Comparison of ENCODE assay signal across 8 mouse cellular contexts in genomic region chr11:58994337-58994826, GRCm38 (mm10). TPM values are rescaled to one million over a fixed set of nuclear protein-coding genes. Genes with fewer than 3 reads are reported as not detected.
DNase-seq lines count a peak whose midpoint lies in the region; ATAC-seq lines count a peak whose summit lies in the region.

No protein-coding gene starts in this region.

- ATAC-seq in CD4-positive, CD25-positive, alpha-beta regulatory T cell, adult 4 months, result no peak
- ATAC-seq in hindbrain, embryonic 14.5 days (ENCODE audit: low FRiP score), result peak; percentile 72
- peak; percentile 68 for ATAC-seq in midbrain, embryonic 15.5 days (replicated peaks)

- H3K27me3 ChIP-seq in embryonic facial prominence, embryonic 10.5 days (replicated peaks; ENCODE audit: low read depth, poor library complexity, severe bottlenecking), result peaks cover 55% of the 10 kb centered on the region
- peaks cover 8% of the 10 kb centered on the region; the same call in 1 of the 2 replicates for H3K27me3 ChIP-seq in hindbrain, embryonic 14.5 days (ENCODE audit: control insufficient read depth, insufficient read depth, low read length)
- peaks cover 11% of the 10 kb centered on the region for H3K27me3 ChIP-seq in midbrain, embryonic 15.5 days (replicated peaks)

- peak; percentile 60 for DNase-seq in CD4-positive, CD25-positive, alpha-beta regulatory T cell, adult 2 months (ENCODE audit: low read depth, low spot score)
- peak; percentile 81 for DNase-seq in Muller cell, postnatal 12 days (ENCODE audit: inconsistent ontology term)
- DNase-seq in embryonic facial prominence, embryonic 10.5 days (ENCODE audit: low spot score), result peak; percentile 84
- peak; percentile 55 for DNase-seq in hindbrain, embryonic 14.5 days (ENCODE audit: low spot score)
- DNase-seq in liver, result peak; percentile 86
- DNase-seq in testis, postnatal 14 days (ENCODE audit: low spot score), result peak; percentile 63

- H3K4me2 ChIP-seq in hindbrain, embryonic 14.5 days (replicated peaks), result peak overlapping the region; percentile 67
- H3K4me2 ChIP-seq in midbrain, embryonic 15.5 days, result peak overlapping the region; percentile 69

- H3K9ac ChIP-seq in hindbrain, embryonic 14.5 days, result peak overlapping the region; percentile 65
- H3K9ac ChIP-seq in midbrain, embryonic 15.5 days, result peak overlapping the region; percentile 34

- no peaks in the 10 kb centered on the region for H3K9me3 ChIP-seq in embryonic facial prominence, embryonic 10.5 days
- H3K9me3 ChIP-seq in hindbrain, embryonic 14.5 days (ENCODE audit: control insufficient read depth, low read length), result no peaks in the 10 kb centered on the region
- no peaks in the 10 kb centered on the region for H3K9me3 ChIP-seq in midbrain, embryonic 15.5 days

- WGBS in embryonic facial prominence, embryonic 10.5 days, result under 1% methylated on average over 35 of the region's 35 CpGs
- WGBS in hindbrain, embryonic 14.5 days, result 1% methylated on average over 30 of the region's 35 CpGs
- WGBS in midbrain, embryonic 15.5 days, result under 1% methylated on average over 35 of the region's 35 CpGs

- H3K36me3 ChIP-seq in embryonic facial prominence, embryonic 10.5 days (replicated peaks), result peaks cover 15% of the 10 kb centered on the region
- H3K36me3 ChIP-seq in hindbrain, embryonic 14.5 days (replicated peaks; ENCODE audit: control insufficient read depth, insufficient read depth), result peaks cover 26% of the 10 kb centered on the region
- H3K36me3 ChIP-seq in midbrain, embryonic 15.5 days (replicated peaks), result peaks cover 10% of the 10 kb centered on the region; the same call in 1 of the 2 replicates

- peak overlapping the region; percentile 54 for H3K4me3 ChIP-seq in embryonic facial prominence, embryonic 10.5 days
- H3K4me3 ChIP-seq in hindbrain, embryonic 14.5 days (replicated peaks; ENCODE audit: low read length), result peak overlapping the region; percentile 40
- H3K4me3 ChIP-seq in midbrain, embryonic 15.5 days, result peak overlapping the region; percentile 41

- no peak overlapping the region for H3K27ac ChIP-seq in embryonic facial prominence, embryonic 10.5 days (replicated peaks)
- no peak overlapping the region for H3K27ac ChIP-seq in hindbrain, embryonic 14.5 days
- H3K27ac ChIP-seq in midbrain, embryonic 15.5 days, result no peak overlapping the region

- peaks cover 16% of the 10 kb centered on the region for H3K4me1 ChIP-seq in embryonic facial prominence, embryonic 10.5 days
- H3K4me1 ChIP-seq in hindbrain, embryonic 14.5 days (replicated peaks; ENCODE audit: control insufficient read depth, insufficient read depth, low read length), result 0 out of 2 replicates have a peak, but pooled peaks cover 3% of the 10 kb centered on the region
- no peaks in the 10 kb centered on the region for H3K4me1 ChIP-seq in midbrain, embryonic 15.5 days

RNA-seq across cellular contexts. Expression of gene Trim11, which starts 16.5 kb away (rescaled TPM):
- 10 to 100 TPM; 23.7 to 27.1 TPM for polyA plus RNA-seq in CD4-positive, CD25-positive, alpha-beta regulatory T cell, adult 4 months (2017; shearing (Covaris generic))
- polyA plus RNA-seq in embryonic facial prominence, embryonic 10.5 days (2016; fragmentation: Nextera tagmentation; extraction: Ambion mirVana), result 19.0 and 19.1 TPM in 2 replicates
- 18.9 and 22.1 TPM in 2 replicates for polyA plus RNA-seq in hindbrain, embryonic 14.5 days (2014; fragmentation: Nextera tagmentation; extraction: Ambion mirVana)
- polyA plus RNA-seq in midbrain, embryonic 15.5 days (2015; fragmentation: Nextera tagmentation; extraction: Ambion mirVana), result 22.1 and 24.1 TPM in 2 replicates

RNA-seq across cellular contexts. Expression of gene Hist3h2a, which starts 39.9 kb away (rescaled TPM):
- polyA plus RNA-seq in CD4-positive, CD25-positive, alpha-beta regulatory T cell, adult 4 months (2017; shearing (Covaris generic)), result 10 to 100 TPM in 1 of 2 experiments, 1 to 10 TPM in 1; 9.6 to 10.3 TPM
- polyA plus RNA-seq in embryonic facial prominence, embryonic 10.5 days (2016; fragmentation: Nextera tagmentation; extraction: Ambion mirVana), result 17.8 and 19.0 TPM in 2 replicates
- polyA plus RNA-seq in hindbrain, embryonic 14.5 days (2014; fragmentation: Nextera tagmentation; extraction: Ambion mirVana), result 86.9 and 94.9 TPM in 2 replicates
- polyA plus RNA-seq in midbrain, embryonic 15.5 days (2015; fragmentation: Nextera tagmentation; extraction: Ambion mirVana), result 119 and 121 TPM in 2 replicates

RNA-seq across cellular contexts. Expression of gene Trim17, which starts 39.9 kb away (rescaled TPM):
- polyA plus RNA-seq in CD4-positive, CD25-positive, alpha-beta regulatory T cell, adult 4 months (2017; shearing (Covaris generic)), result under 1 TPM; 0.28 to 0.46 TPM
- polyA plus RNA-seq in embryonic facial prominence, embryonic 10.5 days (2016; fragmentation: Nextera tagmentation; extraction: Ambion mirVana), result 0.19 and 0.40 TPM in 2 replicates
- 0.76 and 1.1 TPM in 2 replicates for polyA plus RNA-seq in hindbrain, embryonic 14.5 days (2014; fragmentation: Nextera tagmentation; extraction: Ambion mirVana)
- 1.5 and 2.0 TPM in 2 replicates for polyA plus RNA-seq in midbrain, embryonic 15.5 days (2015; fragmentation: Nextera tagmentation; extraction: Ambion mirVana)

RNA-seq across cellular contexts. Expression of gene Hist3h2ba, which starts 45.7 kb away (rescaled TPM):
- polyA plus RNA-seq in CD4-positive, CD25-positive, alpha-beta regulatory T cell, adult 4 months (2017; shearing (Covaris generic)), result 1 to 10 TPM; 4.9 to 6.6 TPM
- polyA plus RNA-seq in embryonic facial prominence, embryonic 10.5 days (2016; fragmentation: Nextera tagmentation; extraction: Ambion mirVana), result 23.0 and 25.0 TPM in 2 replicates
- polyA plus RNA-seq in hindbrain, embryonic 14.5 days (2014; fragmentation: Nextera tagmentation; extraction: Ambion mirVana), result 109 and 138 TPM in 2 replicates
- polyA plus RNA-seq in midbrain, embryonic 15.5 days (2015; fragmentation: Nextera tagmentation; extraction: Ambion mirVana), result 311 and 338 TPM in 2 replicates

RNA-seq across cellular contexts. Expression of gene Rnf187, which starts 55.7 kb away (rescaled TPM):
- 10 to 100 TPM in 1 of 2 experiments, 1 to 10 TPM in 1; 10.0 to 18.7 TPM for polyA plus RNA-seq in CD4-positive, CD25-positive, alpha-beta regulatory T cell, adult 4 months (2017; shearing (Covaris generic))
- 255 and 258 TPM in 2 replicates for polyA plus RNA-seq in embryonic facial prominence, embryonic 10.5 days (2016; fragmentation: Nextera tagmentation; extraction: Ambion mirVana)
- polyA plus RNA-seq in hindbrain, embryonic 14.5 days (2014; fragmentation: Nextera tagmentation; extraction: Ambion mirVana), result 682 and 743 TPM in 2 replicates
- polyA plus RNA-seq in midbrain, embryonic 15.5 days (2015; fragmentation: Nextera tagmentation; extraction: Ambion mirVana), result 626 and 662 TPM in 2 replicates
